Comparison of ENCODE assay signal across 18 mouse cellular contexts in genomic region chr11:17236449-17237037, GRCm38 (mm10). TPM values are rescaled to one million over a fixed set of nuclear protein-coding genes. Genes with fewer than 3 reads are reported as not detected.
DNase-seq lines count a peak whose midpoint lies in the region; ATAC-seq lines count a peak whose summit lies in the region.
"Had no signal": no experiment of that assay in that cellular context is flagged by ENCODE, and none has a peak within 500 bp of the region (broad histone marks: within the 10 kb centered on the region; RNA-seq: fewer than 3 reads in every experiment).

No protein-coding gene starts in this region.

- peaks cover 10% of the 10 kb centered on the region; the same call in 1 of the 2 replicates for H3K4me1 ChIP-seq in liver, embryonic 11.5 days (replicated peaks; ENCODE audit: control insufficient read depth, insufficient read depth, low read length)
- H3K4me1 ChIP-seq: embryonic facial prominence, embryonic 13.5 days; forebrain, embryonic 10.5 days; hindbrain, embryonic 12.5 days; limb, embryonic 10.5 days had no signal

- H3K4me2 ChIP-seq in liver, embryonic 11.5 days, result no peak overlapping the region
- H3K4me2 ChIP-seq: embryonic facial prominence, embryonic 13.5 days; heart, embryonic 11.5 days; hindbrain, embryonic 12.5 days; lung, embryonic 14.5 days had no signal

- H3K4me3 ChIP-seq in liver, embryonic 11.5 days (ENCODE audit: low read depth, low read length), result no peak overlapping the region
- H3K4me3 ChIP-seq: embryonic facial prominence, embryonic 13.5 days; forebrain, embryonic 10.5 days; hindbrain, embryonic 12.5 days; limb, embryonic 10.5 days had no signal

- H3K27ac ChIP-seq in liver, embryonic 11.5 days (ENCODE audit: low read depth, low read length), result no peak overlapping the region
- H3K27ac ChIP-seq: embryonic facial prominence, embryonic 13.5 days; forebrain, embryonic 10.5 days; hindbrain, embryonic 12.5 days; limb, embryonic 10.5 days had no signal

- peaks cover 15% of the 10 kb centered on the region; the same call in 1 of the 2 replicates for H3K36me3 ChIP-seq in liver, embryonic 11.5 days (ENCODE audit: control insufficient read depth, insufficient read depth, low read length)

- WGBS in liver, embryonic 11.5 days, result 44% methylated on average over 5 of the region's 5 CpGs

- H3K9ac ChIP-seq in liver, embryonic 11.5 days (ENCODE audit: low read depth, low read length), result no peak overlapping the region
- H3K9ac ChIP-seq: embryonic facial prominence, embryonic 13.5 days; hindbrain, embryonic 12.5 days; lung, embryonic 14.5 days had no signal

- ATAC-seq in liver, embryonic 11.5 days (replicated peaks; ENCODE audit: low FRiP score), result peak; percentile 86
- peak; percentile 95 for ATAC-seq in common myeloid progenitor, adult 5-6 weeks (replicated peaks; ENCODE audit: low read depth, poor library complexity, severe bottlenecking)
- peak; percentile 94 for ATAC-seq in megakaryocyte progenitor cell, adult 5-6 weeks (replicated peaks; ENCODE audit: poor library complexity)

- no peaks in the 10 kb centered on the region for H3K27me3 ChIP-seq in liver, embryonic 11.5 days (replicated peaks; ENCODE audit: control insufficient read depth, insufficient read depth, low read length)
- H3K27me3 ChIP-seq: embryonic facial prominence, embryonic 13.5 days; hindbrain, embryonic 12.5 days had no signal

- DNase-seq in liver, embryonic 11.5 days (ENCODE audit: low spot score), result no peak
- no peak for DNase-seq in liver
- peak; percentile 41 to 57 for DNase-seq in thymus, postnatal 36 days
- no peak for DNase-seq in kidney, adult 11 months
- DNase-seq in layer of hippocampus, adult 8-10 months (ENCODE audit: low spot score in 2 of 2), result no peak
- no peak for DNase-seq in layer of hippocampus, postnatal 36 days
- DNase-seq: gastrocnemius, postnatal 36 days; kidney, adult 18-20 months; kidney, postnatal 14 days; lung, embryonic 14.5 days; right cerebral cortex, postnatal 4 days had no signal

- H3K9me3 ChIP-seq in liver, embryonic 11.5 days (ENCODE audit: control insufficient read depth, low read length), result no peaks in the 10 kb centered on the region
- H3K9me3 ChIP-seq: embryonic facial prominence, embryonic 13.5 days; forebrain, embryonic 10.5 days; hindbrain, embryonic 12.5 days; limb, embryonic 10.5 days had no signal

RNA-seq across cellular contexts. Expression of gene C1d, which starts 20.8 kb away (rescaled TPM):
- polyA plus RNA-seq in liver, embryonic 11.5 days (2014; fragmentation: Nextera tagmentation; extraction: Ambion mirVana), result 91.8 and 101 TPM in 2 replicates
- total RNA-seq in common myeloid progenitor, adult 5-6 weeks (2017), result 88.5 and 95.0 TPM in 2 replicates
- 56.5 and 62.5 TPM in 2 replicates for total RNA-seq in megakaryocyte progenitor cell, adult 5-6 weeks (2015)
- 55.7 and 70.1 TPM in 2 replicates for total RNA-seq in megakaryocyte progenitor cell, adult 5-6 weeks (2017)
- 10 to 100 TPM; 43.7 to 50.3 (median 46.1) TPM for total RNA-seq in layer of hippocampus, adult 8-10 months (2022)
- 10 to 100 TPM; 49.3 to 49.8 TPM for total RNA-seq in layer of hippocampus, postnatal 36 days (2021)

RNA-seq across cellular contexts. Expression of gene Pno1, which starts 25.2 kb away (rescaled TPM):
- 124 and 126 TPM in 2 replicates for polyA plus RNA-seq in liver, embryonic 11.5 days (2014; fragmentation: Nextera tagmentation; extraction: Ambion mirVana)
- total RNA-seq in common myeloid progenitor, adult 5-6 weeks (2017), result 129 and 140 TPM in 2 replicates
- total RNA-seq in megakaryocyte progenitor cell, adult 5-6 weeks (2015), result 77.6 and 83.7 TPM in 2 replicates
- 112 and 130 TPM in 2 replicates for total RNA-seq in megakaryocyte progenitor cell, adult 5-6 weeks (2017)
- total RNA-seq in layer of hippocampus, adult 8-10 months (2022), result 10 to 100 TPM; 24.8 to 29.4 (median 28.3) TPM
- total RNA-seq in layer of hippocampus, postnatal 36 days (2021), result 10 to 100 TPM; 26.6 to 30.3 TPM

RNA-seq across cellular contexts. Expression of gene Wdr92, which starts 54.6 kb away (rescaled TPM):
- 34.0 and 35.9 TPM in 2 replicates for polyA plus RNA-seq in liver, embryonic 11.5 days (2014; fragmentation: Nextera tagmentation; extraction: Ambion mirVana)
- 34.6 and 43.6 TPM in 2 replicates for total RNA-seq in common myeloid progenitor, adult 5-6 weeks (2017)
- total RNA-seq in megakaryocyte progenitor cell, adult 5-6 weeks (2015), result 20.9 and 26.9 TPM in 2 replicates
- total RNA-seq in megakaryocyte progenitor cell, adult 5-6 weeks (2017), result 24.2 and 39.1 TPM in 2 replicates
- total RNA-seq in layer of hippocampus, adult 8-10 months (2022), result 10 to 100 TPM in 3 of 4 experiments, 1 to 10 TPM in 1; 9.1 to 11.3 (median 11.0) TPM
- total RNA-seq in layer of hippocampus, postnatal 36 days (2021), result 10 to 100 TPM in 1 of 2 experiments, 1 to 10 TPM in 1; 9.0 to 11.4 TPM

Comparison
In these comparisons a context has a peak if more than half of its experiments do, and no peak if none do; other contexts are left out.
1. DNase-seq: peak in thymus, postnatal 36 days (2 of 2); none in liver, embryonic 11.5 days (single experiment), liver (single experiment), kidney, adult 11 months (single experiment), layer of hippocampus, adult 8-10 months (0 of 2) and layer of hippocampus, postnatal 36 days (0 of 2).
2. Peak in every context shown above with its lines, with median percentiles within 50 percentile points of each other: ATAC-seq.